Mouse (Mus musculus) megakaryocyte, embryonic 14.5 days (primary cell): ENCODE results near the gene Fbxw8. TPM values are rescaled to one million over a fixed set of nuclear protein-coding genes. Genes with fewer than 3 reads are reported as not detected.

Source experiments
- H3K27me3 ChIP-seq: replicated peaks from 2 replicates; pipeline ENCODE3; 2012; ENCODE audit warnings: inconsistent platforms
- H3K36me3 ChIP-seq: replicated peaks from 2 replicates; pipeline ENCODE3; 2012; ENCODE audit warnings: low read length, inconsistent platforms, mixed read lengths
- H3K4me1 ChIP-seq: 2 replicates; pipeline ENCODE4 v1.6.1; 2012; ENCODE audit warnings: inconsistent platforms
- H3K4me3 ChIP-seq: replicated peaks from 2 replicates; pipeline ENCODE3; 2012; ENCODE audit warnings: moderate library complexity, mild to moderate bottlenecking, inconsistent platforms
- H3K9me3 ChIP-seq: 2 replicates; pipeline ENCODE4 v1.6.1; 2012; ENCODE audit warnings: inconsistent platforms
- FLI1 ChIP-seq: IDR thresholded peaks from 2 replicates; pipeline ENCODE4 v1.6.1; 2012; ENCODE audit warnings: low read length, inconsistent platforms, mixed read lengths
- GATA1 ChIP-seq: IDR thresholded peaks from 3 replicates; pipeline ENCODE4 v1.6.1; 2012; ENCODE audit warnings: mixed read lengths, low read length, inconsistent platforms, borderline replicate concordance
- polyA plus RNA-seq: library from polyadenylated mRNA; stranded (reverse); fragments of >175 nt; gene quantifications from 2 replicates; pipeline ENCODE4 v1.2.3, GENCODE M21; 2012; ENCODE audit warnings: low replicate concordance; ENCODE audit not compliant: insufficient read depth

Gene Fbxw8
- polyA plus RNA-seq, 1 experiment = 22.8 TPM

GRCm38 (mm10) chr5:118066828-118067227 lies 88.4 kb downstream of the Fbxw8 start:
- Histone ChIP-seq H3K4me1 (peaks cover 95% of the 10 kb centered on the region), H3K27me3 (no peaks in the 10 kb centered on the region), H3K36me3 (peaks cover 100% of the 10 kb centered on the region), H3K9me3 (no peaks in the 10 kb centered on the region), H3K4me3 (peak overlapping the region; percentile 34)
- TF ChIP-seq FLI1 (no peak), GATA1 (no peak)

GRCm38 (mm10) chr5:118065516-118066255 lies 89.6 kb downstream of the Fbxw8 start:
- Histone ChIP-seq H3K4me1 (peaks cover 99% of the 10 kb centered on the region), H3K36me3 (peaks cover 100% of the 10 kb centered on the region), H3K27me3 (no peaks in the 10 kb centered on the region), H3K4me3 (no peak overlapping the region), H3K9me3 (no peaks in the 10 kb centered on the region)
- no peak for TF ChIP-seq FLI1

GRCm38 (mm10) chr5:118064284-118064901 lies 90.9 kb downstream of the Fbxw8 start:
- Histone ChIP-seq H3K4me3 (no peak overlapping the region), H3K36me3 (peaks cover 100% of the 10 kb centered on the region), H3K4me1 (peaks cover 100% of the 10 kb centered on the region), H3K27me3 (no peaks in the 10 kb centered on the region), H3K9me3 (no peaks in the 10 kb centered on the region)
- TF ChIP-seq GATA1 (no peak), FLI1 (no peak)

- Histone ChIP-seq H3K4me3 (peak overlapping the region; percentile 50), H3K9me3 (no peaks in the 10 kb centered on the region), H3K27me3 (no peaks in the 10 kb centered on the region), H3K36me3 (peaks cover 96% of the 10 kb centered on the region), H3K4me1 (peaks cover 100% of the 10 kb centered on the region)
- TF ChIP-seq FLI1 (no peak), GATA1 (no peak)
Measured at GRCm38 (mm10) chr5:118063181-118063621, 92.1 kb downstream of the Fbxw8 start.

- Histone ChIP-seq H3K4me3 (peak overlapping the region; percentile 87), H3K4me1 (peaks cover 100% of the 10 kb centered on the region), H3K27me3 (no peaks in the 10 kb centered on the region), H3K36me3 (peaks cover 96% of the 10 kb centered on the region), H3K9me3 (no peaks in the 10 kb centered on the region)
- TF ChIP-seq GATA1 (no peak), FLI1 (no peak)
Measured at GRCm38 (mm10) chr5:118061391-118061790, 93.9 kb downstream of the Fbxw8 start.

GRCm38 (mm10) chr5:118059646-118060045 lies 95.6 kb downstream of the Fbxw8 start:
- H3K36me3 ChIP-seq = peaks cover 96% of the 10 kb centered on the region
- H3K27me3 ChIP-seq = no peaks in the 10 kb centered on the region
- peak overlapping the region; percentile 87 for H3K4me3 ChIP-seq
- TF ChIP-seq GATA1 = no peak
- no peak for TF ChIP-seq FLI1
- no peaks in the 10 kb centered on the region for H3K9me3 ChIP-seq
- peaks cover 100% of the 10 kb centered on the region for H3K4me1 ChIP-seq

GRCm38 (mm10) chr5:118058858-118059257 lies 96.4 kb downstream of the Fbxw8 start:
- Histone ChIP-seq H3K36me3 (peaks cover 94% of the 10 kb centered on the region), H3K9me3 (no peaks in the 10 kb centered on the region), H3K4me1 (peaks cover 100% of the 10 kb centered on the region), H3K4me3 (peak overlapping the region; percentile 87), H3K27me3 (no peaks in the 10 kb centered on the region)
- TF ChIP-seq FLI1 (peak; percentile 51; the same call in 1 of the 2 replicates), GATA1 (peak; percentile 99)

GRCm38 (mm10) chr5:118057508-118058111 lies 97.7 kb downstream of the Fbxw8 start:
- no peak for TF ChIP-seq FLI1
- no peak for TF ChIP-seq GATA1

GRCm38 (mm10) chr5:118053205-118053604 lies 102.1 kb downstream of the Fbxw8 start:
- Histone ChIP-seq H3K36me3 (peaks cover 88% of the 10 kb centered on the region), H3K4me1 (peaks cover 100% of the 10 kb centered on the region), H3K4me3 (no peak overlapping the region), H3K9me3 (no peaks in the 10 kb centered on the region), H3K27me3 (no peaks in the 10 kb centered on the region)
- TF ChIP-seq FLI1 (no peak), GATA1 (no peak)

More at GRCm38 (mm10) chr5:118057508-118058111, 97.7 kb downstream of the Fbxw8 start:
- H3K4me1 ChIP-seq = peaks cover 100% of the 10 kb centered on the region
- peaks cover 94% of the 10 kb centered on the region for H3K36me3 ChIP-seq
- H3K9me3 ChIP-seq = no peaks in the 10 kb centered on the region
- H3K27me3 ChIP-seq = no peaks in the 10 kb centered on the region
- peak overlapping the region; percentile 16 for H3K4me3 ChIP-seq
